Mouse (Mus musculus) heart, postnatal 0 days (tissue): ENCODE measurements at regions not wholly inside any gene's neighbourhood (a gene's known extent, or its start where the extent isn't known, plus 50 kb on each side); places are given as distances from the start of the nearest gene placed in this dataset.

Source experiments
- ATAC-seq: fragments of 200-750 bp; cut with Nextera tagmentation; 2 replicates; pipeline ENCODE4 v1.8.0; 2017; ENCODE audit warnings: low read depth, moderate number of reproducible peaks, moderate library complexity; ENCODE audit not compliant: insufficient read depth
- DNase-seq: peaks from one replicate; pipeline ENCODE4 v3.0.0-alpha.2; 2016; ENCODE audit warnings: low spot score
- H3K27ac ChIP-seq: fragments of 300-500 bp; sonication (generic); 2 replicates; pipeline ENCODE4 v1.5.1; 2014; ENCODE audit warnings: low read depth, mild to moderate bottlenecking
- H3K27me3 ChIP-seq: fragments of 300-500 bp; sonication (generic); 2 replicates; pipeline ENCODE4 v1.6.1; 2014; ENCODE audit warnings: low read length, mixed read lengths; ENCODE audit not compliant: control insufficient read depth, insufficient read depth
- H3K36me3 ChIP-seq: fragments of 300-500 bp; sonication (generic); replicated peaks from 2 replicates; pipeline ENCODE4 v1.6.1; 2014; ENCODE audit warnings: low read length, mixed read lengths; ENCODE audit not compliant: control insufficient read depth, insufficient read depth
- H3K4me1 ChIP-seq: fragments of 300-500 bp; sonication (generic); 2 replicates; pipeline ENCODE4 v1.6.1; 2014; ENCODE audit warnings: antibody characterized with exemption; ENCODE audit not compliant: control insufficient read depth, insufficient read depth
- H3K4me2 ChIP-seq: fragments of 300-500 bp; sonication (generic); 2 replicates; pipeline ENCODE4 v1.6.1; 2014; ENCODE audit warnings: low read depth, mild to moderate bottlenecking, low read length, moderate library complexity
- H3K4me3 ChIP-seq: fragments of 300-500 bp; sonication (generic); 2 replicates; pipeline ENCODE4 v1.5.1; 2014; ENCODE audit warnings: low read depth, low read length
- H3K9ac ChIP-seq: fragments of 300-500 bp; sonication (generic); replicated peaks from 2 replicates; pipeline ENCODE4 v1.6.1; 2014; ENCODE audit warnings: low read depth, low read length, mixed read lengths
- H3K9me3 ChIP-seq: fragments of 300-500 bp; sonication (generic); replicated peaks from 2 replicates; pipeline ENCODE4 v1.6.1; 2016; ENCODE audit warnings: low read length; ENCODE audit not compliant: control insufficient read depth
- CTCF ChIP-seq: IDR thresholded peaks from 2 replicates; pipeline ENCODE4 v1.5.1; 2016; ENCODE audit warnings: antibody characterized with exemption, control low read depth, low read depth
- EP300 ChIP-seq: IDR thresholded peaks from 2 replicates; pipeline ENCODE4 v1.6.1; 2016; ENCODE audit warnings: antibody characterized with exemption, low read depth
- WGBS: fragments of 180-500 bp; shearing (Covaris S2); extraction: QIAGEN DNeasy Blood & Tissue Kit; methylation state at CpG from one replicate; pipeline ENCODE4 v1.1.7; 2014; 5-methylcytosine and 5-hydroxymethylcytosine counted together

DNA sequence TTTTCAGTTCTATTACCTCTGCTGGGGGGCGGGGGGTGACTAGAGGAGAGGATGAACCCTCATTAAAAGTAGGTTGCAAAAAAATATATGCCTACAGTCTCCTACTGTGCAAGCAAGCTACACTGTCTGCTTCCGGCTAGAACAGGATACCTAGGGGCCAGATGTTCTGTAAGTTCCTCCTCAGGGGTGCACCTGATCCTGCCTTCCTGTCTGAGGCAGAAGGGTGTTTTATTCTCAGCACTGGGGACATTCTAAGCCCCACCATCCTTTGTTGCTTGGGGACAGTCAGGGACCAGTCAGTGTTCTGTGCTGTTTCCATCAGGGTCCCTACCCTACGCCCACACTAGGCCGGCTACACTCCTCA is 261.5 kb downstream of the Cdh26 start:
- Histone ChIP-seq H3K36me3 (no peaks in the 10 kb centered on the region), H3K4me2 (no peak overlapping the region), H3K9me3 (no peaks in the 10 kb centered on the region), H3K27me3 (no peaks in the 10 kb centered on the region), H3K27ac (no peak overlapping the region), H3K9ac (no peak overlapping the region), H3K4me3 (no peak overlapping the region), H3K4me1 (no peaks in the 10 kb centered on the region)
- no peak for TF ChIP-seq CTCF
- TF ChIP-seq EP300 = no peak
- 76% methylated on average over 4 of the region's 4 CpGs for WGBS
- DNase-seq (no peak), ATAC-seq (no peak)

DNA sequence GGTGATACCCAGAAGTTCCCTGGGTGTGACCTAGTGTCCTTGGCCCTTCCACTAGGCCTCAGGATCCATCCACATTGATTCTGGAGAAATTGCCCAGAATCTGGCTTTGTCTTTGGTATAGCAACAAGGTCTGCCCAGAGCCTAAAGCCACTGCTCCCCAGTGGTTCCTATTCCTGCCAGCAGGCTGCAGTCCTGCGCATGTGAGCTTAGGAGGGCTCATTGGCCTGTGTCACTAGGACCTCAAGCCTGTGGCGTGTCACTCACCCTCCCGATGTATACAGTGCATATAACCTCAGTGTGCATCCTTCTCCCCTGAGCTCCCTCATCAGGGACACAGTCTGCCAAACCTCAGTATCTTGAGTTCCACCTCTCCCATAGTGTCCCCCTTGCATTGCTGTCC is 261.9 kb downstream of the Cdh26 start:
- H3K9ac ChIP-seq = no peak overlapping the region
- H3K27ac ChIP-seq = no peak overlapping the region
- no peak for DNase-seq
- TF ChIP-seq EP300 (no peak), CTCF (no peak)
- ATAC-seq = no peak
- no peaks in the 10 kb centered on the region for H3K36me3 ChIP-seq
- no peaks in the 10 kb centered on the region for H3K9me3 ChIP-seq
- no peaks in the 10 kb centered on the region for H3K4me1 ChIP-seq
- H3K4me2 ChIP-seq = no peak overlapping the region
- no peak overlapping the region for H3K4me3 ChIP-seq
- 81% methylated on average over 3 of the region's 3 CpGs for WGBS
- no peaks in the 10 kb centered on the region for H3K27me3 ChIP-seq

DNA sequence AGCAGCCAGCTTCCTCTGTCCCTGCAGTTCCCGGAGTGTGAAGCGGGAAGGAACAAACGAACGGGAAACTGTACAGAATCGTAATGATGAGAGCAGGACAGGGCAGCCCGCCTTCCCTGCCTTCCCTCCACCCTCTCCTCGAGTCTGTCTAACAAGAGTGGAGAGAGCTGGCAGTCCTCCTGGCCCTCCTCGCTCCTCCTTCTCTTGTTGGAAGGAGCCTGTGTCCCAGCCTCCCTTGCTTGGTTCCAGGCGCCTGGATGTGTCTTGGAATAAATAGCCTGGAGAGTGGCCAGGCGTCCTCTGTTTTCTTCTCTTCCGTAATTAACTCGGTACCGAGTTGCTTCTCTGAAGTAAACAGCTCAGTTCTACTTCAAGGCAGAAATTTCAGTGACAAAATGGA is 268.3 kb downstream of the Cdh26 start:
- Histone ChIP-seq H3K36me3 (no peaks in the 10 kb centered on the region), H3K27ac (no peak overlapping the region), H3K4me1 (no peaks in the 10 kb centered on the region), H3K4me2 (no peak overlapping the region), H3K27me3 (no peaks in the 10 kb centered on the region), H3K4me3 (no peak overlapping the region), H3K9me3 (no peaks in the 10 kb centered on the region), H3K9ac (no peak overlapping the region)
- DNase-seq (no peak), ATAC-seq (no peak)
- WGBS = 65% methylated on average over 13 of the region's 13 CpGs
- TF ChIP-seq EP300 (no peak), CTCF (no peak)

DNA sequence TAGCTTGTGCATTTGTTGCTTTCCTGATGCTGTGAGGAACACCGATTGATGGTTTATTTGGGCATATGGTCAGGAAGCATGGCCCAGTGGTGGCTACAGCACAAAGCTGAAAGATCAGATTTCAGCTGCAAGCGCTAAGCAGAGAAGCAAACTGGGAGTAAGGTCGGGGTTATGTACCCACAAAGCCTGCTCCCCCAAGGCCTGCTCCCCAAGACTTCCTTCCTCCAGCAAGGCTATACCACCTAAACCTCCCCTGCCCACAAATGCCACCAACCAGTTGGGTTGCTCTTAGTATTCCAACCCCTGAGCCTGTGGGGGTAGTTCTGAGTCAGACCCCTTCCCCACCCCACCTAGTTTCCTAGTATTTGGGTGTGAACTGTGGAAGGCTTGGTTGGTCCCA is 270.5 kb downstream of the Cdh26 start:
- Histone ChIP-seq H3K27ac (no peak overlapping the region), H3K36me3 (no peaks in the 10 kb centered on the region), H3K9ac (no peak overlapping the region), H3K4me3 (no peak overlapping the region), H3K4me2 (no peak overlapping the region), H3K27me3 (no peaks in the 10 kb centered on the region), H3K4me1 (no peaks in the 10 kb centered on the region), H3K9me3 (no peaks in the 10 kb centered on the region)
- WGBS = 70% methylated on average over 3 of the region's 3 CpGs
- TF ChIP-seq EP300 (no peak), CTCF (no peak)
- no peak for DNase-seq
- ATAC-seq = no peak

DNA sequence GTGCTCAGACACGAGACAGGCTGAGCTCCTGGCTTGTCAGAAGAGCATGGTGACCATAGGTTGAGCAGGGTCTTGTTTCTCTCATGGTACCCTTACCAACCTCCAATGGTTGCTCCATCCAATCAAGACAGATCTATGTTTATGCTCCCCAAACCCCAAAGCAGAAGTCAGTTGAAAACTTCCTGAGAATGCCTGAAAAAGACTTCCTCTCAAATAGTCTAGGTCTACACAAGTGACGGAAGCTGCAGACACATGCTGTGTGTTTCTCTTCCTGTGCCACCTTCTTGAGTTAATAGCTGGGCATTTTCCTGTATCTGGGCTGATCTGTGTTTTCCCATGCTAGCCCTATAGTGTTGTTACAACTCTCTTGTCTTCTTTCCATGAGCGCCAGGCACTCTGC is 274.2 kb downstream of the Cdh26 start:
- Histone ChIP-seq H3K4me3 (no peak overlapping the region), H3K9ac (no peak overlapping the region), H3K36me3 (no peaks in the 10 kb centered on the region), H3K4me2 (no peak overlapping the region), H3K4me1 (no peaks in the 10 kb centered on the region), H3K27me3 (no peaks in the 10 kb centered on the region), H3K9me3 (no peaks in the 10 kb centered on the region), H3K27ac (no peak overlapping the region)
- DNase-seq = no peak
- WGBS = 69% methylated on average over 3 of the region's 3 CpGs
- TF ChIP-seq CTCF (no peak), EP300 (no peak)
- no peak for ATAC-seq

DNA sequence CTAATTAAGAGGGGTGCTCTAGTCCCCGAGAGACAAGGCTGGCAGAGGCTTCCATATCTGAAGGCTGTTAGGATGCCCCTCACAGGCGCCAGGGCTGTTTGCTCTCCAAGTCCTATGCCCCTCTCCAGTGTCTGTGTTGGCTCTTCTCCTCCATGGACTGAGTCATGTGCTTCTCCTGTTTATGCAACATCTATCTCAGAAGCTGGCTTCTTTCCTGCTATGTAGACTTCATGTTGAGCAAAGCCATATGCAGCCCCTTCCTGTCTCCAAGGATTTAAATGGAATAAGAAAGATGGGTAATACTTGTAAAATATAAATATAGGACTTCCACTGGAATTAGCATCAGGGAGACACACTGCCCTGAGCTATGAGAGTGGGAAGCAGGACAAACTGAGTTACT is 278.3 kb downstream of the Cdh26 start:
- no peak overlapping the region for H3K9ac ChIP-seq
- no peak for TF ChIP-seq EP300
- TF ChIP-seq CTCF = no peak
- no peak overlapping the region for H3K27ac ChIP-seq
- H3K4me1 ChIP-seq = no peaks in the 10 kb centered on the region
- H3K4me2 ChIP-seq = no peak overlapping the region
- H3K4me3 ChIP-seq = no peak overlapping the region
- DNase-seq = no peak
- ATAC-seq = no peak
- H3K36me3 ChIP-seq = no peaks in the 10 kb centered on the region
- H3K9me3 ChIP-seq = no peaks in the 10 kb centered on the region
- H3K27me3 ChIP-seq = no peaks in the 10 kb centered on the region
- 56% methylated on average over 2 of the region's 2 CpGs for WGBS
